Mouse (Mus musculus) forebrain, embryonic 16.5 days (tissue): ENCODE measurements around the gene Pih1d1. TPM values are rescaled to one million over a fixed set of nuclear protein-coding genes. Genes with fewer than 3 reads are reported as not detected.

Source experiments
- ATAC-seq: fragments of 200-750 bp; cut with Nextera tagmentation; 2 replicates; pipeline ENCODE4 v1.8.0; 2017; ENCODE audit warnings: mild to moderate bottlenecking, moderate library complexity
- H3K27ac ChIP-seq: fragments of 300-500 bp; sonication (generic); 2 replicates; pipeline ENCODE4 v1.5.1; 2014; ENCODE audit warnings: low read length, control low read depth
- H3K27me3 ChIP-seq: fragments of 300-500 bp; sonication (generic); replicated peaks from 2 replicates; pipeline ENCODE4 v1.6.1; 2014; ENCODE audit warnings: low read length; ENCODE audit not compliant: control insufficient read depth, insufficient read depth
- H3K36me3 ChIP-seq: fragments of 300-500 bp; sonication (generic); 2 replicates; pipeline ENCODE4 v1.6.1; 2014; ENCODE audit not compliant: control insufficient read depth, insufficient read depth
- H3K4me1 ChIP-seq: fragments of 300-500 bp; sonication (generic); replicated peaks from 2 replicates; pipeline ENCODE4 v1.6.1; 2014; ENCODE audit warnings: low read length; ENCODE audit not compliant: control insufficient read depth, insufficient read depth
- H3K4me2 ChIP-seq: fragments of 300-500 bp; sonication (generic); 2 replicates; pipeline ENCODE4 v1.6.1; 2014; ENCODE audit warnings: mild to moderate bottlenecking, low read length, control low read depth
- H3K4me3 ChIP-seq: fragments of 300-500 bp; sonication (generic); replicated peaks from 2 replicates; pipeline ENCODE4 v1.5.1; 2014; ENCODE audit warnings: mild to moderate bottlenecking, low read length, control low read depth
- H3K9ac ChIP-seq: fragments of 300-500 bp; sonication (generic); replicated peaks from 2 replicates; pipeline ENCODE4 v1.6.1; 2014; ENCODE audit warnings: low read depth, low read length, control low read depth
- H3K9me3 ChIP-seq: fragments of 300-500 bp; sonication (generic); 2 replicates; pipeline ENCODE4 v1.6.1; 2016; ENCODE audit warnings: low read length; ENCODE audit not compliant: control insufficient read depth
- WGBS: fragments of 180-500 bp; shearing (Covaris S2); extraction: QIAGEN DNeasy Blood & Tissue Kit; methylation state at CpG from one replicate; pipeline ENCODE4 v1.1.7; 2014; 5-methylcytosine and 5-hydroxymethylcytosine counted together
- polyA plus RNA-seq: library from polyadenylated mRNA; unstranded; fragments of >200 nt; fragmentation: Nextera tagmentation; extraction: Ambion mirVana; gene quantifications from 2 replicates; pipeline ENCODE4 v1.2.1, GENCODE M21; 2015

Gene Pih1d1
- polyA plus RNA-seq, 1 experiment from 2014 or later = 90.2 TPM

DNA sequence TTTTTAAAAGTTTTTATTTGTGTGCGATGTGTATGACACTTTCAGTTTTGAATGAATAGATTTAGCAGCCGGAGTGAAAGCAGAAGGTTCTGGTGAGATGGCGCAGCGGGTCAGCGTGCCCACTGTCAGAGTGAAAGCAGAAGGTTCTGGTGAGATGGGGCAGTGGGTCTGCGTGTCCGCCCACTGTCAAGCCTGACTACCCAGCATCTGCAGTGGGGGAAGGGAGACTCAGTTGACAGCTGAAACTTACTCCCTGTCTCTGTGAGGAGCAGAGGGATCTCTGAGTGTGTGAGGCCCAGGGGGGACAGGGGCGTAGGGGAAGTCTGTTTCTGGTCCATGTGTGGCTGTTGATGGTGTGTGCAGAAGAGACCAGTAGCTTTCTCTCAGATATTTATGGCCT lies 36.5 kb upstream of the Pih1d1 start:
- ATAC-seq = no peak
- Histone ChIP-seq H3K27me3 (no peaks in the 10 kb centered on the region), H3K4me1 (peaks cover 8% of the 10 kb centered on the region), H3K27ac (no peak overlapping the region), H3K9ac (no peak overlapping the region), H3K4me3 (no peak overlapping the region), H3K4me2 (no peak overlapping the region), H3K36me3 (peaks cover 21% of the 10 kb centered on the region), H3K9me3 (no peaks in the 10 kb centered on the region)
- WGBS = 87% methylated on average over 8 of the region's 8 CpGs

DNA sequence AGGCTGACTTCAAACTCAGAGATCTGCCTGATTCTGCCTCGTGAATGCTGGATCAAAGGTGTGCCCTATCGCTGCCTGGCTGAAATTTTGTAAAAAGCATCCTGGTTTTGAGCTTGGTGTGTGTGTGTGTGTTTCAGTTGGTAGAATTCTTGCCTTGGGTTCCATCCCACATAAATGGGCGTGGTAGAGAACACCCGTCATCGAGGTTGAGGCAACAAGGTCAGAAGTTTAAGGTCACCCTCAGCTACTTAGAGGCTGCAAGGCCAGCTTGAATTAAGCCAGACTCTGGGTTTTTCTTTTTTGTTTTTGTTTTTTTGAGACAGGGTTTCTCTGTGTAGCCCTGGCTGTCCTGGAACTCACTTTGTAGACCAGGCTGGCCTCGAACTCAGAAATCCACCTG lies 35.8 kb upstream of the Pih1d1 start:
- H3K27me3 ChIP-seq = no peaks in the 10 kb centered on the region
- H3K4me3 ChIP-seq = no peak overlapping the region
- WGBS = 86% methylated on average over 6 of the region's 6 CpGs
- no peak overlapping the region for H3K4me2 ChIP-seq
- H3K27ac ChIP-seq = no peak overlapping the region
- H3K9me3 ChIP-seq = no peaks in the 10 kb centered on the region
- ATAC-seq = no peak
- H3K36me3 ChIP-seq = peaks cover 21% of the 10 kb centered on the region
- H3K4me1 ChIP-seq = peaks cover 16% of the 10 kb centered on the region
- H3K9ac ChIP-seq = no peak overlapping the region

DNA sequence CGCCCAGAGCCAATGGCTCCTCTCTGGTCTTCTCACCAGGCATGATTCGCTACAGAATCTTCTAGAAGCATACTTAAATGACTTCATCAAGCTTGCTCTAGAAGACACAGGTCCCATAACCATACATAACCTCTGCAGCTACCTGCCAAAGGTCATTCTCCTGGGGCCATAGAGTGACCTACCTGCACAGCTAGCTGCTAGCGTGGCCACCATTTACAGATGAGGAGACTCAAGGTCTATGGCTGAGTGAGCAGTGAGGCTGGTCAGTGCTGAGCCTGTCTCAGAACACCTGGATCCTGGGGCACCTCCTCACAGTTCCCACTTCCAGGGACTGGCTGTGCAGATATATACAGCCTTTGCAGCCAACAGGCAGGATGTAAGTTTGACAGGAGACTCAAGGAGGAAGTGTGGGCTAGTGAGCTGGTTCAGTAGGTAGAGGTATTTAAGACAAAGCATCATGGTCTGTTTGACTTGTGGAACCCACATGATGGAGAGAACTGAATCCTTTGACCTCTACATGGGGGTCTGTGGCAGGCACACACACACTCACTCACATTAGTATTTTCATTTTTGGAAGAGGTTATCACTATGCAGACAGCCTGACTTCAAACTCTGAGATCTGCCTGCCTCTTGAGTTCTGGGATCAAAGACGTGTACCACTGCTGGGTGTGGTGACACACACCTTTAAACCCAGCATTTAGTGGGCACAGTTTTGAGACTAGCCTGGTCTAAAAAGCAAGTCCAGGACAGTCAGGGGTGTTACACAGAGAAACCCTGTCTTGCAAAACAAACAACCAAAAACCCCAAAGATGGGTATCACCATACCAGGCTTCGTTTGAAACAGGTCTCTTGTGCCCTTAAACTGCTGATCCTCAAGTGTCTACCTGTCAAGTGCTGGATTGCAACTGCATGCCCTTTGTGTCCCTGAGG lies 34.1 kb upstream of the Pih1d1 start:
- Histone ChIP-seq H3K4me2 (no peak overlapping the region), H3K9ac (no peak overlapping the region), H3K27ac (no peak overlapping the region), H3K4me1 (peaks cover 23% of the 10 kb centered on the region), H3K4me3 (no peak overlapping the region), H3K9me3 (no peaks in the 10 kb centered on the region), H3K27me3 (no peaks in the 10 kb centered on the region), H3K36me3 (peaks cover 21% of the 10 kb centered on the region)
- ATAC-seq = no peak
- WGBS = 81% methylated on average over 5 of the region's 5 CpGs

DNA sequence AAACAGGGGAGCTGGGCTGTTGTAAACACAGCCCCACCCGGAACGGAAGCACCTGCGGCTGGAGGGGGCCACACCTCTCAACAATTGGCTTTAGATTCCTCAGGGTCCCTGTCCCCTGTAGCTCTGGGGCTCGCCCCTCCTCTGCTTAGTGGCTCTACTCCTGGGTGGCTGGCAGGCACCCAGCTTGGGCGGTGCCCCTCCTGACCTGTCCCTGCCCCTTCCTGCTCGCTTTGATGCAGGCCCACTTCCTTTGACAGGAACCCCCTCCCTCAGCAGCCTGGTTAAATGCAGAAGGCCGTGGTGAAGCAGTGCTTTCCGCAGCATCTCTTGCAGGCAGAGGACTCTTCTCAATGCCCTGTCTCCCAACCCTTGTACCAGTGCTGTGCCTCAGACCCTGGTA lies 32.7 kb upstream of the Pih1d1 start:
- Histone ChIP-seq H3K27me3 (no peaks in the 10 kb centered on the region), H3K9ac (no peak overlapping the region), H3K4me1 (peaks cover 27% of the 10 kb centered on the region), H3K4me2 (no peak overlapping the region), H3K4me3 (no peak overlapping the region), H3K9me3 (no peaks in the 10 kb centered on the region), H3K27ac (no peak overlapping the region), H3K36me3 (peaks cover 31% of the 10 kb centered on the region)
- no peak for ATAC-seq
- WGBS = 68% methylated on average over 7 of the region's 8 CpGs

DNA sequence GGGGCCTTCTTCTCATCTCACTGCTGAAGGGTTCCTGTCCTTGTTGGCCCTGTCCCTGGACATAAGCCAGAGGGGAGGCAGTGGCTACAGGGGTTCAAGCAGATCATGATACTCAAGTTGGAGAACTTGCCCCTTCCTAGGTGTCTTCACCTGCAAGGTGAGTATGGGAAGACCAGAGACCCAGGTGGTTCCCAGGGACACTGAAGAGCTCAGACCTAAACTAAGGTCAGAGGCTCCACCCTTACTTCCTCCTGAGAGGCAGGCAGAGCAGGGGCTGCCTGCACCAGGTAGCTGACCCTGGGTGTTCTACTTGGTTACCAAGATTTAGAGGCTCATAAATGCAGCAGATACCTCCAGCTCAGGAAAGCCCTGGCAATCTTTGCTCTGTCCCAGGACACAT lies 32.1 kb upstream of the Pih1d1 start:
- peaks cover 36% of the 10 kb centered on the region for H3K36me3 ChIP-seq
- H3K4me2 ChIP-seq = no peak overlapping the region
- no peak for ATAC-seq
- H3K9ac ChIP-seq = no peak overlapping the region; the same call in 1 of the 2 replicates
- H3K4me3 ChIP-seq = no peak overlapping the region
- H3K27ac ChIP-seq = no peak overlapping the region
- H3K4me1 ChIP-seq = peaks cover 33% of the 10 kb centered on the region
- no peaks in the 10 kb centered on the region for H3K27me3 ChIP-seq
- no peaks in the 10 kb centered on the region for H3K9me3 ChIP-seq

DNA sequence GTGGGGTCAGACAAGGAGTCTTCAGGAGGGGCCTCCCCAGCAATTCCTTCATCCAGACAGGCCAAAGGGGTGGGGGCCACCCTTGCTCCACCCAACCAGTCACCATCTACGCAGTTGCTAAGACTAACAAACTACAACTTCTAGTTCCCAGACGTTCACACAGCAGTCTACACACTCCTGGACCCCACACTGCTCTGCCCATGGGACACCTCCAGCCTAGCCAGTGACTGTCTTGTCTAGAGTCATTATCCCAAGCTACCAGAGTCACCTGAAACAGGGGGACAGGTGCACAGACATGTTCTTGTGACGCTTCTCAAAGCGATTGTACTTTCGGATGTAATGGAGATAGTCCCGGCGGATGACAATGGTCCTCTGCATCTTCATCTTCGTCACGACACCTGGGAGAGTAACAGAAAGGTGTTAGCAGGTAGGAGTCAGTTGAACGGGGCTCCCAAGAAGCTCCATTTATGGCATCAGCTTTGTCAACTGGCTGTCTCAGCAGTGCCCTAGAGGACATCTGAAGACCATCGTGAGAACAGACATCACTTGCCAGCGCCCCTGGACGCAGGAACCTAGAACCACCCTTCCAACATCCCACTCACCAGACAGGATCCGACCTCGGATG lies 31.4 kb upstream of the Pih1d1 start:
- no peak for ATAC-seq
- Histone ChIP-seq H3K27me3 (no peaks in the 10 kb centered on the region), H3K9me3 (no peaks in the 10 kb centered on the region), H3K27ac (no peak overlapping the region), H3K4me2 (peak overlapping the region; percentile 63), H3K9ac (peak overlapping the region; percentile 67), H3K4me3 (peak overlapping the region; percentile 51), H3K4me1 (peaks cover 40% of the 10 kb centered on the region), H3K36me3 (peaks cover 36% of the 10 kb centered on the region)
- 85% methylated on average over 15 of the region's 15 CpGs for WGBS

DNA sequence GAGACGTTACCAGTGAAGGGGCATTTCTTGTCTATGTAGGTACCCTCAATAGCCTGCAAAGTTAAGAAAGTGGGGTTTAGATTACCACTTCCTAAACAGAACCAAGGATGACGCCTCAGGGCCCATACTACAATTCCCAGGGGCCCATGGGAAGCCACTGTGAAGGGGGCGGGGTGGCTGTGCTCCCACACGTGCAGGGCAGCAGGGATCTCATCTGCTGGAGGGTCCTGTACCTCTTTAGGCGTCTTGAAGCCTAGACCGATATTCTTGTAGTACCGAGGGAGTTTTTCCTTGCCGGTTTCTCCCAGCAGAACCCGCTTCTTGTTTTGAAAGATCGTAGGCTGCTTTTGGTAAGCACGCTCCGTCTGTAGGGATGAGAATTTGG lies 30.9 kb upstream of the Pih1d1 start:
- H3K4me2 ChIP-seq = peak overlapping the region; percentile 63
- no peak overlapping the region for H3K27ac ChIP-seq
- peak overlapping the region; percentile 67 for H3K9ac ChIP-seq
- peak overlapping the region; percentile 51 for H3K4me3 ChIP-seq
- WGBS = 22% methylated on average over 12 of the region's 12 CpGs
- H3K4me1 ChIP-seq = peaks cover 42% of the 10 kb centered on the region
- H3K36me3 ChIP-seq = peaks cover 36% of the 10 kb centered on the region
- no peaks in the 10 kb centered on the region for H3K9me3 ChIP-seq
- no peaks in the 10 kb centered on the region for H3K27me3 ChIP-seq
- ATAC-seq = no peak

DNA sequence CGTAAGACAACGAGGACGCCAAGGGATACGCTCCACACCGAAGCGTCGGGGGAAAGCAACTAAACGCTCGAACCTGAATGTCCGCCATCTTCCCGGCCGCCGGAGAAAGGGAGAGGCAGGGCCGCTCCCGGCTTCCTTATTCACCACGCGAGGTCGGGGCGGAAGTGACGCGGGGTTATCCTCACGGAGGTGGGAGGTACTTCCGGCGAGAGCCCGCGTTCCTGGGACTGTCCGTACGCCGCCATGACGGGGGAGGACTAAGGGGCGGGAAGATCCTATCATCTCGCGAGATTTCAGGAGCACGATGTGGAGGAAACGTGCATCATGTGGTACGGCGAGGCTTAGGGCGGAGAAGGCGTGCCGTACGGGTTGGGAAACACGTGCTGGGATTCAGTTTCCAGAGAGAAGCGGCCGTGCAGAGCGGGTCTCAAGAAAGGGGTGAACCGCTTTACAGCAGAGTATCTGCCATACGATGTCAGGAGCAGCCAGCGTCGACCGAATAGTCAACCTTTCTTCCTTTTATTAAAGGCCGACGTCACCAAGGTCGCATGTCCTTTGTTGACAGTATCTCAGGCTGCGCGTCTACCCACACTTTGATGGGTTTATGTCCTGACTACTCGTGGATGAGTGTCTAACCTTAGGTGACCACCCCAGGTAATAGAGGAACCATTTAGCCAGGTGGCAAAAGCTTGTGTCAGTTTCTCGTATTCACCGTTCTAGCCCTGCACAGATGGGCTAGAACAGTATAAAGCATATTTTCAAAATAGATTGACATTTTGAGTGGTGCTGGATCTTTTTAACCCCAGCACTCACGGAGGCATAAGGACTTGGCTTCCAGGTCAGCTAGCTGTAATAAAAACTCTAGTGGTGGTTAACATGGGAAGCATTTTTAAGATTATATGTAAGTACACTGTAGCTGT lies 29.6 kb upstream of the Pih1d1 start, which contains the start of gene Rps11:
Gene Rps11, minus strand, starts transcription at position 216 of the 920 bp plus-strand sequence.
- under 1% methylated on average over 59 of the region's 59 CpGs for WGBS
- Histone ChIP-seq H3K4me3 (peak within 1 kb of the TSS; percentile 51), H3K4me2 (peak within 1 kb of the TSS; percentile 63), H3K9me3 (no peaks in the 10 kb centered on the region), H3K4me1 (peaks cover 45% of the 10 kb centered on the region), H3K36me3 (peaks cover 34% of the 10 kb centered on the region), H3K27ac (peak within 1 kb of the TSS; percentile 89), H3K27me3 (no peaks in the 10 kb centered on the region), H3K9ac (peak within 1 kb of the TSS; percentile 67)
- peak; percentile 81 for ATAC-seq
